Mouse (Mus musculus) layer of hippocampus, postnatal 14 days (tissue): ENCODE measurements around the gene Wnt9b. TPM values are rescaled to one million over a fixed set of nuclear protein-coding genes. Genes with fewer than 3 reads are reported as not detected.
A peak's percentile ranks its signal among the peaks of the same experiment; 100 is the strongest.

Source experiments
- DNase-seq, 2 experiments: peaks; one replicate each; pipeline ENCODE4 v3.0.0; 2021 to 2022; ENCODE audit warnings: low spot score in 2 of 2, mixed read lengths in 1 of 2
- total RNA-seq, 2 experiments: library from RNA; stranded (reverse); gene quantifications; 2 replicates each; pipeline ENCODE4 v1.2.3; 2021

Gene Wnt9b
- total RNA-seq, 2 experiments from 2014 or later = 0.48 to 2.7 TPM

- peak; percentile 71 to 75 for DNase-seq
Observed at GRCm38 (mm10) chr11:103685261-103685736, 64.3 kb downstream of the Wnt9b start.

GRCm38 (mm10) chr11:103683667-103684334 lies 65.8 kb downstream of the Wnt9b start:
- no peak for DNase-seq

Other genes with a start within 250 kb of the Wnt9b start
- gene Lrrc37a, start 245.2 kb downstream of the Wnt9b start, total RNA-seq = not detected
- not detected for gene Gm884, start 128.7 kb downstream of the Wnt9b start, total RNA-seq
- gene Lyzl6, start 110.9 kb downstream of the Wnt9b start, total RNA-seq = not detected
- gene Rprml, start 100.3 kb downstream of the Wnt9b start, total RNA-seq = 100 to 1,000 TPM; 113 to 118 TPM
- gene Gosr2, start 51.9 kb downstream of the Wnt9b start, total RNA-seq = 10 to 100 TPM; 75.7 to 78.5 TPM
- 1 to 10 TPM; 2.0 to 2.9 TPM for gene Wnt3, start 24.3 kb upstream of the Wnt9b start, total RNA-seq
- gene Nsf, start 204.2 kb upstream of the Wnt9b start, total RNA-seq = 1,000 to 10,000 TPM in 1 of 2 experiments, 100 to 1,000 TPM in 1; 994 to 1,064 TPM
- 10 to 100 TPM; 55.8 to 56.2 TPM for gene Arf2, start 216.9 kb upstream of the Wnt9b start, total RNA-seq